Mouse (Mus musculus): ENCODE results near the gene Pisd. TPM values are rescaled to one million over a fixed set of nuclear protein-coding genes. Genes with fewer than 3 reads are reported as not detected.

Pisd gene
- polyA plus RNA-seq, 1 experiment from 2014 or later = 95.0 TPM

- no peak overlapping the region; the same call in 1 of the 2 replicates for H3K4me3 ChIP-seq (ENCODE audit: inconsistent target)
- WGBS (ENCODE audit: missing documents) = 90% methylated on average over 3 of the region's 4 CpGs
- no peaks in the 10 kb centered on the region for H3K79me2 ChIP-seq (ENCODE audit: inconsistent target)
- H3K27ac ChIP-seq = no peak overlapping the region
- H3K36me3 ChIP-seq (ENCODE audit: inconsistent target) = no peaks in the 10 kb centered on the region
These were observed 73.0 kb downstream of the Pisd start for GRCm38 (mm10) chr5:32712221-32713041.

DNA sequence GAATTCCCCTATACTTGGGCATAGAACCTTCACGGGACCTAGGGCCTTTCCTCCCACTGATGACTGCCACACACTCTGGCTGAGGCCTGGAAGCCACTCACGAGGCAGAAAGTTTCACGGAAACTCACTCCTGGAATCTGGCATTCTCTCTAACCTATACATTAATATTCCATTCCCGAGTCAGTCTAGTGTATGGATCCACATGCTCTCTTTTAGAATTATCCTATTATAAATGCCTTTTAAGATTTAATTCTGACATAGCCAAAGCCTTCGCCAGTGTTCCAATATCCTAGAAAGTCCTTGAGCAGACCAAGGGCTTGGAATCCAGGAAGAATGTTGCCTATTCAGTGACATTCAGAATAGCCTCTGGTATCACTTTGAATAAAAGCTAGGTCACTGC lies 74.0 kb downstream of the Pisd start:
- 98% methylated on average over 5 of the region's 5 CpGs for WGBS (ENCODE audit: missing documents)
- no peaks in the 10 kb centered on the region for H3K79me2 ChIP-seq (ENCODE audit: inconsistent target)
- H3K36me3 ChIP-seq (ENCODE audit: inconsistent target) = no peaks in the 10 kb centered on the region
- no peak overlapping the region for H3K4me3 ChIP-seq (ENCODE audit: inconsistent target)
- H3K27ac ChIP-seq = no peak overlapping the region

DNA sequence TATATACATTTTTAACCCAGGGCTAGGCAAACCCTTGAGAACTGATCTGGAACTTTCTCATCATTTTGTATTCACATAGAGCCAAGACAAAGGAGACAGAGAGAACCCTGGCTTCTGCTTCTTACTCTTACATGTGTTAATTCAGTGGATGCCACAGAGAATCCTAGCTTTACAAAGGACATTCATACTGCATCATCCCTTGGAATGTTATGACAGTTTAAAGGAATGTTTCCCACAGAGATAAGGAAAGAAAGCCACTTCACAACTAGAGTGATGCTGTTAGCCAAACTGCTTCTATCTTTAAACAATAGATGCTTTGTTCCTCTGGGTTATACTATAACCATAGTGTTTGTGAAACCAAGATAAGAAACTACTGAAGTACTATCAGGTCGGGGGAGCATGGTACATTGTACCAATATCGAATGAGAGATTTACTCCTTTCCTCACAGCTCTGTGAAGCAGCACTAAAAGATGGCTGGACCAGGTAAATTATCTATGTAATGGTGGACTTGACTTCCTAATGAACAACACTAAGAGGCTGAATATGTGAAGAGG lies 79.1 kb downstream of the Pisd start:
- WGBS (ENCODE audit: missing documents) = 82% methylated on average over 2 of the region's 2 CpGs
- Histone ChIP-seq H3K27ac (no peak overlapping the region), H3K79me2 (ENCODE audit: inconsistent target) (no peaks in the 10 kb centered on the region), H3K4me3 (ENCODE audit: inconsistent target) (no peak overlapping the region), H3K36me3 (ENCODE audit: inconsistent target) (no peaks in the 10 kb centered on the region)

DNA sequence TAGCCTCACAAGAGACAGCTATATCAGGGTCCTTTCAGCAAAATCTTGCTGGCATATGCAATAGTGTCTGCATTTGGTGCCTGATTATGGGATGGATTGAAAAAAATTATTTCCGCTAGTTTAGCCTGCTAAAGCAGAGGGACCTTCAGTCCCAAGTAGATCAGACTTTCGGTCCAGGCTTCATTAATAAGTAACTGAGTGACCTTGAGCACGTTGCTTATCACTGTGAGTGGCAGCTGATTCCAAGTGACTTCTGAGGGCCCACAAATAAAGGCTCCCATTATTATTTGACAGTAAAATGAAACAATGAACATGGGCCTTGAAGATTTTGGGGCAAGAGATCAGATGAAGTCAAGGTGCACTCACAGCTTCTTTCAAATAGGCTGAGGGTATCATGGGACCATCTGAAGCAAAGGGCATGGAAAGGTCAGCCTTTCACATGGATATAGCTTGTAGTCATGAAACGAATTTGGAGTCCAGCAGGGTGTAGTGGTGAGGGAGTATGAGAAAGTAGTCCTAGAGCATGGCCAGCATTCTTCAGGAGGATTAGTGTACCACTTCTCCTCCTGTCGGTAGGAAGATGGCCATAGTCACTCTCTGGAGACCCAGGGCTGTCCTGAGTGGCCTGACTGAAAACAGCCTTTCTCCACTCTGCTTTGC lies 88.1 kb downstream of the Pisd start:
- H3K36me3 ChIP-seq (ENCODE audit: inconsistent target) = no peaks in the 10 kb centered on the region
- 77% methylated on average over 5 of the region's 5 CpGs for WGBS (ENCODE audit: missing documents)
- H3K27ac ChIP-seq = no peak overlapping the region
- H3K4me3 ChIP-seq (ENCODE audit: inconsistent target) = no peak overlapping the region
- no peaks in the 10 kb centered on the region for H3K79me2 ChIP-seq (ENCODE audit: inconsistent target)

- no peak overlapping the region for H3K4me3 ChIP-seq (ENCODE audit: inconsistent target)
- whole genome bisulfite sequencing (ENCODE audit: missing documents) = 19% methylated on average over 2 of the region's 2 CpGs
- H3K36me3 ChIP-seq (ENCODE audit: inconsistent target) = no peaks in the 10 kb centered on the region
- no peaks in the 10 kb centered on the region for H3K79me2 ChIP-seq (ENCODE audit: inconsistent target)
- no peak overlapping the region for H3K27ac ChIP-seq
These were observed 92.0 kb downstream of the Pisd start for GRCm38 (mm10) chr5:32693411-32693810.

Other genes starting within 250 kb of the Pisd start
- gene Yes1, start 174.5 kb downstream of the Pisd start, polyA plus RNA-seq (2018) = 0.14 TPM in 1 of 3 replicates, not detected in the others
- not detected in 3 replicates for gene Gm20671, start 41.5 kb upstream of the Pisd start, polyA plus RNA-seq (2018)
- gene Prr14l, start 68.6 kb upstream of the Pisd start, polyA plus RNA-seq (2018) = 8.0 to 10.7 TPM (median 8.3 TPM) in 3 replicates
- 9.7 to 14.0 TPM (median 13.7 TPM) in 3 replicates for gene Depdc5, start 78.1 kb upstream of the Pisd start, polyA plus RNA-seq (2018)
- 285 to 859 TPM (median 563 TPM) in 3 replicates for gene Ywhah, start 233.2 kb upstream of the Pisd start, polyA plus RNA-seq (2018)